Mouse (Mus musculus) hematopoietic stem cell, adult 5-6 weeks (primary cell): ENCODE measurements around the gene Iyd. TPM values are rescaled to one million over a fixed set of nuclear protein-coding genes. Genes with fewer than 3 reads are reported as not detected.

Experiments used
- total RNA-seq: library from RNA; stranded (forward); fragments of 172-1452, 232-1000 nt; gene quantifications from 2 replicates; pipeline ENCODE4 v1.2.3, GENCODE M21; 2017

Iyd gene
- total RNA-seq, 1 experiment from 2014 or later, result not detected

Other genes with a start within 250 kb of the Iyd start
- gene Ppp1r14c, start 174.2 kb upstream of the Iyd start, total RNA-seq, result not detected in 2 replicates
- 0.55 and 2.1 TPM in 2 replicates for gene Plekhg1, start 200.1 kb downstream of the Iyd start, total RNA-seq